Mouse (Mus musculus): ENCODE measurements around the gene Scn8a.

Gene Scn8a

DNA sequence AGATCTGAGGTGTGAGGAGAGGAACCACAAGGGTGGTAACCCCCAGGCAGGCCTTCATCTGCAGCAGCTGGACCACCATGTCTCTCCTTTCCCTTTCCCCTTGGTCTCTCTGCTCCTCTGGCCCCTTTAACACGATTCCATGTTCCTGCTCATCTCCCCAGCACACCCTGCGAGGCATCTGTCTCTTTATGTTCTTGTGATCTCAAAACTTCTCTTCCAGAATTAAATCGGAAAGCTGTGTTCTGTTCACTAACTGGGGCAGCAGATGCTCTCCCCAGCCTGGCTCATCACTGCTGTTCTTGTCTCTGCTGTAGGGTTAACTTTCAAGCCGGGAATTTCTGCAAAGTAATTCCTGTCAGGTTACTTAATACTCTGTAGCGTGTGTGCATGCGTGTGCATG is 91.3 kb downstream of the Scn8a start:
- DNase-seq: no peak

DNA sequence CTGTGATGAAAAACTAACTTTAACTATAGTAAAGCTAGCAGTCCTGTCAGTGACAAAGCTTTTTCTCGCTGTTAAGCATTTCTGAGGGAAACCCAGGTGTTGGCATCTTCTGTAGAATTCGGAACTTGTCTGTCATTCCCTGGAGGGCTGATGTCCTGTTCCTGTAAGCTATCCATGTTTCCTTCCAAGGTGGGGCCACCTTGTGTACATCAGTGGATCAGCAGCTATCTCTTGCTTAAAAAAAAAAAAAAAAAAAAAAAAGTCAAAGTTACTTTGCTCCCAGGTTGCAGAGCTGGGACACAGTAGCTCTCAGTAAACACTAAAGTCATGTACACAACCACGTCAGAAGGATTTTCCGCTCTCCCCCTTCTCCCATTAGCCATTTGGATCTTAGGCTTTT is 91.9 kb downstream of the Scn8a start:
- DNase-seq: no peak

DNA sequence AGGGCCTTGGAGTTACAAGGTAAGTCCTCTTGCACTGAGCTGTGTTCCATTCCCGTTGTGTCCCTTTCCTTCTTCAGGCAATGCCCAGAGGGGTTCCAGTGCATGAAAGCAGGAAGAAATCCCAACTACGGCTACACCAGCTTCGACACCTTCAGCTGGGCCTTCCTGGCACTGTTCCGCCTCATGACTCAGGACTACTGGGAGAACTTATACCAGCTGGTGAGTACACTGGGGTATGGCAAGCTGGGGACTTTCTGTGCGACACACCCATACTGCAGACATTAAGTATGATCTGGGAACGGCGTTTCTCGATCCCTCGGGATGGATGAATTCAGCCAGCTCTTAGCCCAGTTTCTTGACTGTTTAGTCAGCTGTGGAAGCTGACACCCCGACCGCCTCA is 101.8 kb downstream of the Scn8a start:
- DNase-seq: no peak

DNA sequence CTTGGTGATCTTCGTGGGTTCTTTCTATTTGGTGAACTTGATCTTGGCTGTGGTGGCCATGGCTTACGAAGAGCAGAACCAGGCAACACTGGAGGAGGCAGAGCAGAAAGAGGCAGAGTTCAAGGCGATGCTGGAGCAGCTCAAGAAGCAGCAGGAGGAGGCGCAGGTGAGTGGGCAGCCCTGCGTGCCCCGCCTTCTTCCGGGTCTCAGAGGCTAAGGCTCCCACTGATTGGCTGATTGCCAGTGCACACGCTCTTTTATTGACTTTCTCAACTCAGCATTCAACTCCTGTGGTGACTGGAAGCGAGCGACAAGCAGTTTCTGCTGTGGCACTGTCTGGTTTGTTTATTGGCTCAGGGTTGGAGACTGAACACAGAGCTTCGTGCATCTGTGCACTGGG is 103.1 kb downstream of the Scn8a start:
- DNase-seq: peak; percentile 17

DNA sequence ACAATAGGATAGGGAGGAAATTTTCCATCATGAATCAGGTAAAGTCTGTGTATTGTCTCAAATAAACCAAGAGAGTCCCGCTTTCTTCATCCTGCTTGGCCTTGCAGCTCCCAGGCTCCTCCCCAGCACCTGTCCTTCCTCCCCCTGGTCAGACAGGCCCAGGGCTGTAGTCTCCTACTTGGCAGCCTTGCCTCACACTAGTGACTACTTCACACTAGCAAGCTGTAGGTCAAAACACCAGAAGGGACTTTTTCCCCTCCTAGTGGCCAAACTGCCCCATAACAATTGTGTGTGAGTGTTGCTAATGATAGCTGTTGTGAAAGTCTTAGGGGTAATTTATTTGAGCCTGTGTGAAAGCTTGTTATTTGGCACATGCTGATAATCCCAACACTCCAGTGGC is 105.0 kb downstream of the Scn8a start:
- DNase-seq: no peak

DNA sequence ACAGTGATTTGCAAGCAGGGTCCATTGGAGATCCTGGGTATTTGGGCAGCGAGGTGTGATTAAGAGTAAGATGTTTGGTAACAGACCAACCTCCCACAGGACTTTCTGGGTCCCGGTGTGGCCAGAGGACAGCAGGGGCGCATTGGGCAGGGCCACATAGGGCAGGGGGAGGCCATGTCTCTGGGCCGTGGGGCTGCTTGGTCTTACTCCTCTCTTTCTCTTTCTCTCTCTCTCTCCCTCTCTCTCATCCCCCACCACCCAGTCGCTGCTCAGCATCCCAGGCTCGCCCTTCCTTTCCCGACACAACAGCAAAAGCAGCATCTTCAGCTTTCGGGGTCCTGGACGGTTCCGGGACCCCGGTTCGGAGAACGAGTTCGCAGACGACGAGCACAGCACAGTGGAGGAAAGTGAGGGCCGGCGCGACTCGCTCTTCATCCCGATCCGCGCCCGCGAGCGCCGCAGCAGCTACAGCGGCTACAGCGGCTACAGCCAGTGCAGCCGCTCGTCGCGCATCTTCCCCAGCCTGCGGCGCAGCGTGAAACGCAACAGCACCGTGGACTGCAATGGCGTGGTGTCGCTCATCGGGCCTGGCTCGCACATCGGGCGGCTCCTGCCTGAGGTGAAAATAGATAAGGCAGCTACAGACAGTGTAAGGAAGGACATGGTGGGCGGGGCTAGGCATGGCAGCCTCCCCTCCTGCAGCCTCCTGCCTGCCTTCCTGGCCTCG is 113.9 kb downstream of the Scn8a start:
- peak; percentile 39 for DNase-seq

DNA sequence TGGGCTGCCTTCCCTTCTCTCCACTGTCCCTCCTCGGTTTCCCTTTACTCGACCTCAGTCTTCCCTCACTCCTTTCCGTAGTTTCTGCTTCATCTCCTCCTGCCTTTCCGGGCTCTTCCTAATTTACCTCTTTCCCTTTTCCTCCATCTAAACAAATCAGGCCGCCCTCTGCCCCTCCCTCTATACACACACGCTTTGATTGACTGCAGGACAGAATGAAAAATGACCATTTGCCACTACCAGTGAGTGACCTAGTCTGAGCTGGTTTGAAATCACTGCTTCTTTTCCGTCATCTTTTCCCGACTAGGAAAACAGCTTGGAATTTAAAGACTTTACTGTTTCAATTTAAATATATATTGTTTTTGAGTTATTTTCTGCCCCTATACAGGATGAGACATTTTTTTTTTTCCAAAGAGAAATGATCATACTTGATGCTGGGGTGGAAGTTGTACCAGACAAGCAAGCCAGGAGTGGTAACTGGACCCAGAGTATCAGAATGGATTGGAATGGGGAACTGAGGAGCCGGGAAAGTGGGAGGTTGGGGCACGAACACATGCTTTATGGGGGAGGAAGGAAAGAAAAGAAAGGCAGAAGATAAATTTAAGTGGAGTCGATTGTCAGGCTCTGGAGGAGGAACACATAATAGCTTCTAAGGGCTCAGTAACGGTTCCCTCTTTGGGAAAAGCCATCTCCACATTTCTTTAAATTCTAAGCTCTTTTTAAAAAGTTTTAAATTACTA is 114.7 kb downstream of the Scn8a start:
- DNase-seq: no peak

DNA sequence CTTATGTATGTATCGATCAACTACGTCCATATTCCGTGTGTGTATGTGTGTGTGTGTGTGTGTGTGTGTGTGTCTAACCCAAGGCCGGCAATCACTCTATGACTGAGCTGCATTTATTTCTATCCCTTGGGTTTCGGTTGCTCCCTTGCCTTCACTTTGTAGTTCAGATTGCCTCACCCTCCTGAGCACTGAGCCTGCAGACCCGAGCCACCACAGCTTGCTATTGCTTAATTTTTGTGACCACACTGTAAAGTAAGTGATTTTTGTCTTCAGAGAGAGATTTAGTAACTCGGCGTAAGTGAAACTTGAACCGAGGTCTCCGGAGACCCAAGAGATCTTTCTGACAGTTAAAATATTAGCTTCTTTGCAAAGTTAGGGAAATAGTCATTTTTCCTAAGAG is 116.8 kb downstream of the Scn8a start:
- DNase-seq: no peak

DNA sequence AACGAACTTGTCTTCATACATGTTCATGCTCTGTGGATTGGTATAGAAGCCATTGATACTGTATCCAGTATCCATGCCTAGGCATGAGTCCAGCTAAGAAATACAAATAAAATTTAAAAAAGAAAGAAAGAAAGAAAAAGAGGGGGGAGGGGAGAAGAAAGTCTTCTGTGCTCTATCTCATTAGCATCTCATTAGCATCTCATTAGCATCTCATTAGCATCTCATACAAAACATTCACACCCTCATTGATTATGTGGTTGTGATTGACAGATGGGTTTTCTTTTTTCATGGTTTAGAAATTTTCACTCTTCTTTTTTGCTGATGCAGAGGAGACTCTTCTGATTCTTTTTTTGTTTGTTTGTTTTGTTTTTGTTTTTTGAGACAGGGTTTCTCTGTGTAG is 117.4 kb downstream of the Scn8a start:
- no peak for DNase-seq

DNA sequence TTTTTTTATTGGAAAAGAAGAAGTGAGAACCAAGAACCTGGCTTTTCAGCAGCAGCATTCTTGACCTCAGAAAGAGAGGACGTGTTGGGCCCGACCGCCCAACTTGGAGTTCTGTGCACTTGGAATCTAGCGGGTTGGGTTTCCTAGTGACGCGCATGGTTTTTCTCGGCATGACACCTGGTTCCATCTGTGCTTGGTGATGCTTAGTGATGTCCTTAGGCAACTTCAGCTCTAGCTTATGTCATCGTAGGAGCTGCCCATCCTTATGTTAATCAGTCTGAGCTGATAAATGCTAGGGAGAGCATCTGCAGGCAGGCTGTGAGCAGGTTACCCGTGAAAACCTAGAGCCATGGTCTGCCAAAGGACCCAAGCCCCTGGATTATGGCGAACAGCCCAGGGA is 120.6 kb downstream of the Scn8a start:
- no peak for DNase-seq

DNA sequence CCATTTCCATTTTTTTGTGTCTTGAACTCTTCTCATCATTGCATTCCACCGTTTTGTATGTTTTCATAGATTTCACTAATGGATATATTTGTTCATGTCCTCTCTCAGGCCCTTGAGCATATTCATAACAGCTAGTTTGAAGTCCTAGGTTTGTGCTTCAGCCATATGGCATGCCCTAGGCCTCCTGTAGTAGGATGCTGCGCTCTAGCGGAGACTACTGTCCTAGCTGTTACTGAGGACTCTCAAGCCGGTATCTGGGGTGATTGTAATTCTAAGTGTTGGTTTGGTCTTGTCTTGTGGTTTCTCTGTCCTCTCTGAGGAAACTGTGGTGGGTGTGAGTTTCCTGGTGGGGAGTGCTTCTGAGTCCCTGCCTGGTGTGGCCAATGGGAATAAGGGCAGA is 127.4 kb downstream of the Scn8a start:
- DNase-seq: peak; percentile 32

DNA sequence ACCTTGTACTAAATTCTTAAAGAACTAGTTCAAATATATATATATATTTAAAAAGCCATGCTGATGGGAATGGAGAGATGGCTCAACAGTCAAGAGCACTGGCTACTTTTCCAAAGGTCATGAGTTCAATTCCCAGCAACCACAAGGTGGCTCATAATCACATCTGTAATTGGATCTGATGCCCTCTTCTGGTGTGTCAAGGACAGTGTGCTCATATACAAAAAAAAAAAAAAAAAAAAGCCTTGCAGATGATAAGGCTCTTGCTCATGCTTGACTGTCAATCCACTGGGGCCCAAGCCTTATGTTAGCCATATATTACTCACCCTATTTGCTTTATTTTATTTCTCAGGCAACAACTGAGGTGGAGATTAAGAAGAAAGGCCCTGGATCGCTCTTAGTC is 132.0 kb downstream of the Scn8a start:
- DNase-seq: no peak

DNA sequence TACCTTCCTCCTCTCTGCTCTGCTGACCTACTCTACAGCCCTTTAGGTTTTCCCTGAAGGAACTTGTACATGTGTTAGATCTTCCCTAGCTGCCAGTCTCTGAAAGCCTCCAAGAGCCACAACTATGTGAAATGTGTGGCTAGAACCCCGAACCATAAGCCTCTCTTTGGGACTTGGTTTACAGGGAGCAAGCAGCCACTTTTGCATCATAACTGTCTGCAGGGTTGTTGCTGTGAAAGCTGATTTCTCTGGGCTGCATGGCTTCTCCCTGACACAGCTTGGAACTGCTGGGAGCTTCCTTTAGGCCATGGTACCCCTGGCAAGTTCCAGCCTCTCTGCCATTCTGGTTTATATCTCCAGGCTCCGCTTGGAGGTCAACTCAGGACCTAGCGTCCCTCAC is 132.8 kb downstream of the Scn8a start:
- no peak for DNase-seq

DNA sequence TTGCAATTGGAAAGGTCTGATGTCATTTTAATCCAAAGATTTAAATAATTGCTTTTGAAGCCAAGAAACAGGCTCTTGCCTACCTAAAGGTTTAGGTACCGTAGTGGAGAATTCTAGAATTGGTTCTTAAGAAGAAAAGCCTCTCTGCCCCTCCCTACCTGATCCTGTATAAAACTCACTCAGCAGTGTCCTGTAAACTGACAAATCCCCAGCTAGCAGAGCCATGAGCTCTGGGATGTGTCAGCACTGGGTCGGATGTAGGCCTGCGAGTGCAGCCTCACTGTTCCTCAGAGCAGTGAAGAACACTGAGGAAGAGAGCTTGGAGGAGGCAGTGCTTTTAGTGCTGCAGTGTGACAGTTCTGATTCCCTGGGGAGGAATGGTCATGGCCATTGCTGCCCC is 134.9 kb downstream of the Scn8a start:
- no peak for DNase-seq

DNA sequence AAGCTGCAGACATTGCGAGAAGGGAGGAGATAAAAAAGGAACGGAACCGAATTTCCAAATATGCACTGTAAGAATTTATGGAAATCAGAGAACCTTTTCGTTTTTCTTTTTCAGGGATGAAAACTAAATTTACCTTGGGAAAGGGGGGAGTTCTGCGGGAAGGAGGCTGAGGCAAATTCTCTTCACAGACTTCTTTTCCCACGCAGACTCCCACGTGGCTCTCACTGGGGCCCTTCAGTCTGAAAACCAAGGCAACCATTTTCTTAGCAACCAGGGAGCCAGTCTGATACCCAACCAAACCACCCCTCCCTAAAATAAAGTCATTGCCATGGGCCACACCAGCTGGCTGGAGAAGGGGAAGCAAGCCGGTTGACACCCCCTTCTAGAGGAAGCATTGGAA is 136.1 kb downstream of the Scn8a start:
- DNase-seq: no peak

DNA sequence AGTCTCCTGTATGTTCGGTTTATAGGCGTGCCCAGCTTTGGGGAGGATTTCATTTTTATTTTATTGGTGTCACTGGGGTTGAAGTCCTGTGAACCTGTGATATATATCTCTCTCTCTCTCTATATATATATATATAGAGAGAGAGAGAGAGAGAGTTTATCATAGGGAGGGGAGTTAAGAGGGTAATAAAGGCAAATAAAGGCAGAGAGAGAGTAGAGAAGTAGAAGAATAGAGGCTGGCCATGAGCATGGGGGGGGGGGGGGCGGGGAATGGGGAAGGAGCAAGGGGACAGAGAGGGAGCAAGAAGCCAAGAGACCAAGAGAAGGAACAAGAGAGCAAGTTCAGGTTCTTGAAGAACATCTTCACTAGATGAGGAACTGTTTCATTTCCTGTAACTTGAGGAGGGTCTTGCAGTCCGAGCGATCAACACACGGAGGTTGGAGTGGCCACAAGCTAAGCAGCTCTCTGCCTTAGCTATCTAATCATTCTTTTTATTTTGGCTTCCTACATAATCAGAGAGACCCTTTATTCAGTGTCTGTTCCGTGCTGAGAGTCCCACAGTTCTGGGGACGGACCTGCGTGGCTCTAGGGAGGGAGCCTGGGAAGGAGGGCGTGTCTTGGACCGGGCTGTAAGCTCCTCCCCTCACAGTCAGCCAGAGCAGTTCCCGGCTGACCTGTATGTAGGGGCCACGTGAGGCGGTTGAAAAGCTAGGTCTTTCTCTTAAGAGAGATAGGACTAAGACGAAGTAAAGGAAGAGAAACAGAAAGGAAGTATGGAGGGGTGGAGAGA is 136.8 kb downstream of the Scn8a start:
- peak; percentile 29 for DNase-seq

DNA sequence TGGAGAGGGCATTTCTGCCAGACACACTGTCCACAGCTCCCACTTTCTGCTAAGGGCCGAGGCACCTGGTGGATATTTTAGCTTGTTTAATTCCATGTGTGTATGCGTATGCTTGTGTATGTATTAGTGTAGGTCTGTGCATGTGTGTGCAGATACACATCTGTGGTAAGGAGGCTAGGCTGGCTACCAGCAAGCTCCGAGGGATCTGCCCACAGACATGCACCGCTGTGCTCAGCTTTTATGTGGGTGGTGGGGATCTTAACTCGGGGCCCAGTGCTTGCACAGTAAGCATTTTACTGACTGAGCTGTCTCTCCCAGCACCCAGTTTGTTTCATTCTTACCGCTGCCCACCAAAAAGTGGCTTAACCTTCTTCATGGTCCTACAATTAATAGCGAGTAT is 137.6 kb downstream of the Scn8a start:
- DNase-seq: no peak

DNA sequence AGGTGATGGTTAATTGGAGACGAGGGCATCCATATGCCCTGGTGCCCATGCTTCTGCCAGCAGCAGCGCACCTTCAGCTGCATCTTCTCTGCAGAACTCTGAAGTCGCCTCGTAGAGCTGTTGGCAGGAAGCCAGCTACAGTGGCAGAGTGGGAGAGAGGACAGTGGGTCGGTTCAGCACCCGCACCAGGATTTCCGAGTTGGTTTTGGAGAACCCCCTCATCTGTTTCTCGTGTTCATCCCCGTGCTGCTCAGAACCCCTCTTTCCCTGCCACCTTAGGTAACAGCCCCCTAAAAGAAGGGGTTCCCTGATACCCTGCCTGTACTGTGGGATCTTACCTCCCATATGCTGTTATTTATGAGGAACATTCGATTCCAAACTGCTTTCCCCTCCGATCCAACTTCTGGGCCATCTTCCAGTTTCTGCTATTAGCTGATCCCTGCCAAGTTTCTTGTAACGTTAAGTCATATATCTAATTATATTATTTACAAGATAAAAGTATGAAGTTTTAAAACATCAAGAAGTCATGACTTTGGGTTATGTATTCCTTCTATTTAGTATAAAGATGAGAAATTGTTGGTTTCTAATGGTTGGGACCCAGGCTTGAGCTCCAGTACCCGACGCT is 138.8 kb downstream of the Scn8a start:
- DNase-seq: no peak

DNA sequence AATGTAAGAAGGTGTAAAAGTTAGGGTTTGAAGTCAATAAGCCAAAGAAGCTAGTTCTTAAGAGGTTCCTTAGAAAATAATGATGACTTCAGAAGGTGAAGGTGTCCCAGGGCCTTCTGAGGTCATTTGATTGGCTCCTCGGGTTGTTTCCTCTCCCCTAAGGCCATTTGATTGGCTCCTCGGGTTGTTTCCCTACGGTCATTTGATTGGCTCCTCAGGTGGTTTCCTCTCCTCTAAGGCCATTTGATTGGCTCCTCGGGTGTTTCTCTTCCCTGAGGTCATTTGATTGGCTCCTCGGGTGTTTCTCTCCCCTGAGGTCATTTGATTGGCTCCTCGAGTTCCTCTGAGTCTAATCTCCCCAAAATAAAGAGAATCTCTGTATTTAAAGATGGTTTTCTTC is 141.7 kb downstream of the Scn8a start:
- no peak for DNase-seq

DNA sequence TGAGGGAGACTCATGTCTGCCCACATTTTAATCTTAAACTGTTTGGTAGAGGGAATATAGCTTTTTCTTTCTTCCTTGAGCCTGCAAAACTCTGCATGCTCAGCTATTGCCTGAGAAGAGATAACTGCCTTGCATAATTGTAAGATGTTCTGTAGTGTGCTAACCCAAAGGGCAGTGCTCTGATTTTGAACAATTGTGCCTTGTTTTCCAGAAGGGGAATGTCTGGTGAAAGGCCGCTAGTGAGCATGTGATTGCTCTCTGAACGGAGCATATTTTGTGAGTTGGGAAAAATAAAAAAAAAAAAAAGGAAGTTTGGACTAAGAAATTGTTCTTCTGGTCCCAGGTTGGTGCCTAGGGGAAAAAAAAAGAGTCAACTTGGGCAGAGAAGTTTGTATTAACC is 159.3 kb downstream of the Scn8a start:
- DNase-seq: no peak

DNA sequence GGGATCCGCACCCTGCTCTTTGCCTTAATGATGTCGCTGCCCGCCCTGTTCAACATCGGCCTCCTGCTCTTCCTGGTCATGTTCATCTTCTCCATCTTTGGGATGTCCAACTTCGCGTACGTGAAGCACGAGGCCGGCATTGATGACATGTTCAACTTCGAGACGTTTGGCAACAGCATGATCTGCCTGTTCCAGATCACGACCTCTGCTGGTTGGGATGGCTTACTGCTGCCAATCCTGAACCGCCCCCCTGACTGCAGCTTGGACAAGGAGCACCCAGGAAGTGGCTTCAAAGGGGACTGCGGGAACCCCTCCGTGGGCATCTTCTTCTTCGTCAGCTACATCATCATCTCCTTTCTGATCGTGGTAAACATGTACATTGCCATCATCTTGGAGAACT is 170.0 kb downstream of the Scn8a start:
- DNase-seq: no peak

DNA sequence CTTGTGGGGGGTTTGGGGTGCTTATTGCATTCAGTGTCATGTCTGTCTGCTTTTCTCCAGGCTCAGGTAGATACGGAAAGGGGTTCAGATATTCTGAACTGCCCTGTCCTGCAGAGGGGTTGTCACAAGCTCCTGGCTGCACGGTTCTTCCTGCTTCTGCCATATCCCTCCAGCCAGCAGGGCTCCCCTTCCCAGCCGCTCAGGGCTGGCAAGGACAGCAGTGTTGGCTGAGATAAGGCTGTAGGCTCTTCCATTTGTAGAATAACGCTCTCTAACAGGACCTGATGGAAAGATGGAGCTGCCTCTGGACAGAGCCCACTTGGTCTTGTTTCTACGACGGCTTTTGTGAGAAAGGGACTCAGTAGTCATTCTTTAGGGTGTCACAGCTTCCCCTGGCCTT is 172.3 kb downstream of the Scn8a start:
- no peak for DNase-seq

DNA sequence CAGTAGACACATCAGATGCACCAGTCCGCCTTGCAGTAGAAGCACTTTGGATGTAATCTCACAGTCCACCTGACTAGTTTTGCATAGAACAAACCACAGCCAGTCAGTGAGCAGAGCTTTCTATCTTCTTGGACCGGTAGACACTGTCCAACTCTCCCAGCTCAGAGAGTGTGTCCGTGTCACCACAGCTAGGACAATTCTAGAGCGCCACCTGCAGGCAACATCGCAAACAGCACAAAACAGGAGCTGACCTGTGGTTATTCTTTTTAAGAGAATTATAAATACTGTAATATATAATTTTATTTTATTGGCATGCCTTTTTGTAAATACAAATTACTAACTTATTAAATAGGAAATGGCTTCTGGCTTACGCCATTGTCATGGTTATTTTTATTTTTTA is 173.0 kb downstream of the Scn8a start:
- DNase-seq: peak; percentile 72

DNA sequence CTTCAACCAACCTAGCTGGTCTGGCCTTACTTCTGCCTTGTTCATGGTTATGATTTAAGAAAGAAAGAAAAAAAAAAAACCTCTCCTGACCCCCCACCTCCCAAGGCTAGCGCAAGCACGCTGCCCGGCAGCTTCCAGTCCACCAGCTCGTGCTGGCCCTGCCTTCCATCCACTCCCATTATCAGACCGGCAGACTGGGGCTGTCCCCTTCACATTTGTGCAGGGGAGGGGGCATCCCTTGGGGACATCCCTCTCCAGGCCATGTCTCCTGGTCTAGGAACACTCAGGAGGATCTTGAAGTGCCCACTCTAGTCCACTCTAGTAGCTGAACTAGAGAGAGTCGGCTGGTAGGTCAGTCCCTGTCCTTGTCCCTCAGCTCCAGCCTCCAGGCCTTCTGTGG is 174.9 kb downstream of the Scn8a start:
- DNase-seq: no peak
